Mouse (Mus musculus): ENCODE measurements around the gene Ampd3. TPM values are rescaled to one million over a fixed set of nuclear protein-coding genes. Genes with fewer than 3 reads are reported as not detected.

Ampd3 gene
- polyA plus RNA-seq, 1 experiment, result 19.0 TPM

GRCm38 (mm10) chr7:110848371-110848770 is 80.4 kb downstream of the Ampd3 start:
- Histone ChIP-seq H3K27ac (ENCODE audit: insufficient read depth, low read length) (no peak overlapping the region), H3K27me3 (ENCODE audit: control insufficient read depth, insufficient read depth, low read length) (no peaks in the 10 kb centered on the region), H3K4me1 (ENCODE audit: control insufficient read depth, insufficient read depth, low read length) (no peaks in the 10 kb centered on the region), H3K4me3 (replicated peaks; ENCODE audit: insufficient read depth, low read depth, low read length) (no peak overlapping the region)
- no peak for DNase-seq
- TF ChIP-seq CTCF (IDR thresholded peaks at IDR 0.05; ENCODE audit: borderline replicate concordance, insufficient read depth, low read depth, low read length) (no peak), POLR2A (IDR thresholded peaks at IDR 0.05; ENCODE audit: borderline replicate concordance, insufficient read depth, low read length) (no peak)
- WGBS, result 77% methylated on average over 1 of the region's 1 CpGs

DNA sequence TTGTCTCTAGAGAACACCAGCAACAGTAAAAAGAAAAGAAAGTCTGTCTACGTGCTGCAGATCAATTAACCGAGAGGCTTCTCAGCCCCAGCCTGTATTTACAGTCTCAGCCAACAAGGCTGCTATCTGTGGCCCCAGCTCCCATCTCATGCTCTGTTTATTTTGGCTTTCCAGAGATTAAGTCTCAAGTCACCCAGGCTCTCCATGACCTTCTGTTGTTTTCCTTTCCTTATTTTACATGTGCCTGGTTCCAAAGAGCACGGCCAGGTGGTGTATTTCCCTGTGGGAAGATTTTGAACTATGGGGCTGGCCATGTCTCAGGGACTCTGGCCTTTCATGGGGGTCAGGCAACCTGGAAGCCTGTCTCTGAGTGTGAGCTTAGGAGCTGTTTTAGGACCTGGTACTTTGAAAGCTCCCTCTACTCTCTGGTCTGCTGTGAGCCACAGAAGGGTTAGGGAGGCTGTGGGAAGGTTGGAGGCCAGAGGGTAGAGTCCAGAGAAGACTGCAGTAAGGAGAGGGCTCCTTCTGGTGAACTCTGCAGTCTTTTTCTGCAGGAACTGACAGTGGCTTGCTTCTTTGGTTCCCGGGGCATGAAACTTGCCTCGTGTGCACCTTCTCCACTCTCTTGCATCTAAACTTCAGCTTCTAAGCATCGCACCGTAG is 83.7 kb downstream of the Ampd3 start:
- Histone ChIP-seq H3K27ac (ENCODE audit: insufficient read depth, low read length) (no peak overlapping the region), H3K27me3 (ENCODE audit: control insufficient read depth, insufficient read depth, low read length) (no peaks in the 10 kb centered on the region), H3K4me3 (replicated peaks; ENCODE audit: insufficient read depth, low read depth, low read length) (no peak overlapping the region), H3K4me1 (ENCODE audit: control insufficient read depth, insufficient read depth, low read length) (no peaks in the 10 kb centered on the region)
- TF ChIP-seq CTCF (IDR thresholded peaks at IDR 0.05; ENCODE audit: borderline replicate concordance, insufficient read depth, low read depth, low read length) (no peak), POLR2A (IDR thresholded peaks at IDR 0.05; ENCODE audit: borderline replicate concordance, insufficient read depth, low read length) (no peak)
- DNase-seq, result no peak
- WGBS, result 87% methylated on average over 7 of the region's 7 CpGs

GRCm38 (mm10) chr7:110853611-110854010 is 85.6 kb downstream of the Ampd3 start:
- TF ChIP-seq POLR2A (IDR thresholded peaks at IDR 0.05; ENCODE audit: borderline replicate concordance, insufficient read depth, low read length) (no peak), CTCF (IDR thresholded peaks at IDR 0.05; ENCODE audit: borderline replicate concordance, insufficient read depth, low read depth, low read length) (no peak)
- H3K4me3 ChIP-seq (replicated peaks; ENCODE audit: insufficient read depth, low read depth, low read length), result no peak overlapping the region
- 60% methylated on average over 10 of the region's 10 CpGs for WGBS
- DNase-seq, result no peak
- no peak overlapping the region for H3K27ac ChIP-seq (ENCODE audit: insufficient read depth, low read length)
- no peaks in the 10 kb centered on the region for H3K27me3 ChIP-seq (ENCODE audit: control insufficient read depth, insufficient read depth, low read length)
- H3K4me1 ChIP-seq (ENCODE audit: control insufficient read depth, insufficient read depth, low read length), result no peaks in the 10 kb centered on the region

GRCm38 (mm10) chr7:110854519-110854918 is 86.5 kb downstream of the Ampd3 start:
- Histone ChIP-seq H3K27ac (ENCODE audit: insufficient read depth, low read length) (no peak overlapping the region), H3K27me3 (ENCODE audit: control insufficient read depth, insufficient read depth, low read length) (no peaks in the 10 kb centered on the region), H3K4me3 (replicated peaks; ENCODE audit: insufficient read depth, low read depth, low read length) (no peak overlapping the region), H3K4me1 (ENCODE audit: control insufficient read depth, insufficient read depth, low read length) (no peaks in the 10 kb centered on the region)
- no peak for DNase-seq
- TF ChIP-seq POLR2A (IDR thresholded peaks at IDR 0.05; ENCODE audit: borderline replicate concordance, insufficient read depth, low read length), result no peak
- TF ChIP-seq CTCF (IDR thresholded peaks at IDR 0.05; ENCODE audit: borderline replicate concordance, insufficient read depth, low read depth, low read length), result no peak
- 57% methylated on average over 3 of the region's 3 CpGs for WGBS

GRCm38 (mm10) chr7:110854927-110855546 is 87.0 kb downstream of the Ampd3 start:
- H3K27me3 ChIP-seq (ENCODE audit: control insufficient read depth, insufficient read depth, low read length), result no peaks in the 10 kb centered on the region
- no peak overlapping the region for H3K4me3 ChIP-seq (replicated peaks; ENCODE audit: insufficient read depth, low read depth, low read length)
- H3K4me1 ChIP-seq (ENCODE audit: control insufficient read depth, insufficient read depth, low read length), result no peaks in the 10 kb centered on the region
- peak in 1 of 2 experiments; percentile 18 for DNase-seq
- 50% methylated on average over 8 of the region's 8 CpGs for WGBS
- no peak overlapping the region for H3K27ac ChIP-seq (ENCODE audit: insufficient read depth, low read length)
- TF ChIP-seq POLR2A (IDR thresholded peaks at IDR 0.05; ENCODE audit: borderline replicate concordance, insufficient read depth, low read length) (no peak), CTCF (IDR thresholded peaks at IDR 0.05; ENCODE audit: borderline replicate concordance, insufficient read depth, low read depth, low read length) (no peak)

- H3K4me1 ChIP-seq (ENCODE audit: control insufficient read depth, insufficient read depth, low read length), result no peaks in the 10 kb centered on the region
- no peak for DNase-seq
- WGBS, result 86% methylated on average over 1 of the region's 1 CpGs
- H3K27ac ChIP-seq (ENCODE audit: insufficient read depth, low read length), result no peak overlapping the region
- TF ChIP-seq CTCF (IDR thresholded peaks at IDR 0.05; ENCODE audit: borderline replicate concordance, insufficient read depth, low read depth, low read length), result no peak
- no peak for TF ChIP-seq POLR2A (IDR thresholded peaks at IDR 0.05; ENCODE audit: borderline replicate concordance, insufficient read depth, low read length)
- H3K4me3 ChIP-seq (replicated peaks; ENCODE audit: insufficient read depth, low read depth, low read length), result no peak overlapping the region
- H3K27me3 ChIP-seq (ENCODE audit: control insufficient read depth, insufficient read depth, low read length), result no peaks in the 10 kb centered on the region
These were observed 87.6 kb downstream of the Ampd3 start for GRCm38 (mm10) chr7:110855604-110856003.

DNA sequence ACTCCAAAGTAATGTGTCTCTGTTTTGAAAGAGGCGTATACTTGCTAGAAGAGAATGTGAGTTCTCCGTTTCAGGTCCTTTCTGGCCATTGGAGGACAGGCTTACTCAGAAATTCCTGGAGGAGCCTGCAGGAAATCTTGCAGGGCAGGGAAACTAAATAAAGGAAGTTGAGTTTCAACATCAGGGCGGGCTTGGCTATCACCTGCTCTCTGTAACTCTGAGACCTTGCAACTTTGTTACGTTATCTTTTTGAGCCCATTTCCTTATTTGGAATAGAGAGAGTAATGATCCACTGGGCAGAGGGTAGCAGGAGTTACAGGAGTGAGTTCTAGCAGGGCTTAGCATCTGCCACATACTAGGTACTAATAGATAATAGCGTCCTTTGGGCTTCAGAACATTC is 92.1 kb downstream of the Ampd3 start:
- Histone ChIP-seq H3K4me1 (ENCODE audit: control insufficient read depth, insufficient read depth, low read length) (no peaks in the 10 kb centered on the region), H3K27ac (ENCODE audit: insufficient read depth, low read length) (no peak overlapping the region), H3K4me3 (replicated peaks; ENCODE audit: insufficient read depth, low read depth, low read length) (no peak overlapping the region), H3K27me3 (ENCODE audit: control insufficient read depth, insufficient read depth, low read length) (no peaks in the 10 kb centered on the region)
- TF ChIP-seq POLR2A (IDR thresholded peaks at IDR 0.05; ENCODE audit: borderline replicate concordance, insufficient read depth, low read length), result no peak
- no peak for TF ChIP-seq CTCF (IDR thresholded peaks at IDR 0.05; ENCODE audit: borderline replicate concordance, insufficient read depth, low read depth, low read length)
- DNase-seq, result no peak
- WGBS, result 92% methylated on average over 5 of the region's 5 CpGs

Other genes with a start within 250 kb of the Ampd3 start
- gene Sbf2, start 153.3 kb upstream of the Ampd3 start, polyA plus RNA-seq (2012; rRNA removed), result 34.7 and 37.2 TPM in 2 replicates
- 1.6 and 3.3 TPM in 2 replicates for gene Adm, start 140.5 kb upstream of the Ampd3 start, polyA plus RNA-seq (2012; rRNA removed)
- gene Rnf141, start 76.3 kb downstream of the Ampd3 start, polyA plus RNA-seq (2012; rRNA removed), result 81.3 and 88.4 TPM in 2 replicates
- gene Lyve1, start 95.0 kb downstream of the Ampd3 start, polyA plus RNA-seq (2012; rRNA removed), result 0.34 and 0.43 TPM in 2 replicates
- gene Mrvi1, start 214.3 kb downstream of the Ampd3 start, polyA plus RNA-seq (2012; rRNA removed), result 2.2 and 2.7 TPM in 2 replicates